Mouse (Mus musculus) cerebellum, adult 2 months (tissue): Measurements from ENCODE around the gene 0610012G03Rik. TPM values are rescaled to one million over a fixed set of nuclear protein-coding genes. Genes with fewer than 3 reads are reported as not detected.

Experiments used
- DNase-seq, 2 experiments: peaks; one replicate each; pipeline ENCODE4 v3.0.0; 2021
- H3K27ac ChIP-seq: fragments of 200-500 bp; 2 replicates; pipeline ENCODE4 v1.5.1; 2012; ENCODE audit warnings: low read length, control low read depth, inconsistent platforms; ENCODE audit not compliant: insufficient read depth
- H3K27me3 ChIP-seq: fragments of 200-500 bp; 2 replicates; pipeline ENCODE4 v1.6.1; 2012; ENCODE audit warnings: inconsistent platforms, mild to moderate bottlenecking, low read length, moderate library complexity; ENCODE audit not compliant: control insufficient read depth, insufficient read depth
- H3K4me1 ChIP-seq: fragments of 200-500 bp; 2 replicates; pipeline ENCODE4 v1.6.1; 2011; ENCODE audit warnings: low read length; ENCODE audit not compliant: control insufficient read depth, insufficient read depth
- H3K4me3 ChIP-seq: fragments of 200-500 bp; replicated peaks from 2 replicates; pipeline ENCODE3; 2011; ENCODE audit warnings: mild to moderate bottlenecking, low read depth, low read length, control low read depth; ENCODE audit not compliant: insufficient read depth
- CTCF ChIP-seq: fragments of 200-500 bp; IDR thresholded peaks from 2 replicates; pipeline ENCODE4 v1.5.1; 2011; ENCODE audit warnings: low read depth, mild to moderate bottlenecking, control low read depth, low read length, moderate library complexity, borderline replicate concordance; ENCODE audit not compliant: insufficient read depth
- POLR2A ChIP-seq: fragments of 200-500 bp; IDR thresholded peaks from 2 replicates; pipeline ENCODE4 v1.6.1; 2011; ENCODE audit warnings: low read length, control low read depth, borderline replicate concordance; ENCODE audit not compliant: insufficient read depth
- WGBS: fragments of 180-500 bp; shearing (Covaris S2); methylation state at CpG from one replicate; pipeline ENCODE4 v1.1.7; 2018; 5-methylcytosine and 5-hydroxymethylcytosine counted together
- polyA plus RNA-seq: library from polyadenylated mRNA; depleted of rRNA; stranded (reverse); fragments of >200 nt; gene quantifications from 2 replicates; pipeline ENCODE4 v1.2.3, GENCODE M21; 2012

0610012G03Rik gene
- polyA plus RNA-seq, 1 experiment = 66.2 TPM

DNA sequence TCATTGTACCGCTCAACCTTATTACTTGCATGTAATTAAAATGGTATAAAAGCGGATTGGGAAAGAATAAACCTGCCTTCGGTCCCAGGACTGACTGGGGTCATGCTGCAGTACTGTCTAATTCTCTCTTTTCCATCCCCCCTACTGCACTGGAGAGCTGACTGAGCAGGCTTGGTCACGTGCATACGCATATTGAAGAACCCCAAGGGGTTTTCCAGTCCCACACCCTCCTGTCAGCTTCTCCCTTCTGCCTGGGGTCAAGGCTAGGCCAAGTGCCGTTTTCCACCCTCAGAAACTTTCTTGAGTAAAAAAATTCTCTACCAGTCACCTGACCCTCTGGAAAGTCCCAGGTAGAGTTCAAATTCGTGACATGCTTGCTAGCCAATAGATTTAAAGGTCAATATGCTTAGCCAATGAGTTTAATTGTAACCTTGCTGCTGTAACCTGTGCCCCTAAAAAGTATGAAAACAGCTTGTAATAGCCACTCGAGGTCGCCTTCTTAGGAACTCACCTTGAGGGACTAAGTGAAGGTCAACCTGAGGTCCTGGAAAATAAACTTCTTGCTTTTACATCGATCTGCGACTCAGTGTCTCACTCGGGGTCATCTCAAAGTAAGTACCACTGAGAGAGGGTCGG lies 21.6 kb downstream of the 0610012G03Rik start:
- Histone ChIP-seq H3K4me3 (no peak overlapping the region), H3K4me1 (no peaks in the 10 kb centered on the region), H3K27me3 (no peaks in the 10 kb centered on the region), H3K27ac (no peak overlapping the region)
- WGBS = 85% methylated on average over 13 of the region's 13 CpGs
- TF ChIP-seq POLR2A (no peak), CTCF (no peak)
- DNase-seq = no peak

DNA sequence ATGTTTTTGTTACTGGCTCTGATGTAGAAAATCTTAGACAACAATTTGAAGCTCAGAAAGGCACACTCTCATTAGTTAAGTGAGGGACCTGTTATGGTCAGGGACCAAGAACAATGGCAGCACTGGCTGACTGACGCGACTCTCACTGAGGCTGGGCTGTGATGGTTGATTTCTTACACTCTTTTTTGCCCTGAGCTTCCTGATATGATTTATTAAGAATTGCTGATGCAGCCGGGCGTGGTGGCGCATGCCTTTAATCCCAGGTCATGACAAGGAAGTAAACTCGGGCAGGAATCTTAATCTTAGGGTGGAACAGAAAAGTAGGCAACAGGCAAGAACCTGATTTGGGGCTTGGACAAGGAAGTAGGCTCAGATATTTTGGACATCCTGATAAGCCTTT lies 22.2 kb downstream of the 0610012G03Rik start:
- DNase-seq = no peak
- Histone ChIP-seq H3K4me3 (no peak overlapping the region), H3K27me3 (no peaks in the 10 kb centered on the region), H3K27ac (no peak overlapping the region), H3K4me1 (no peaks in the 10 kb centered on the region)
- 79% methylated on average over 6 of the region's 6 CpGs for WGBS
- TF ChIP-seq POLR2A (no peak), CTCF (no peak)

DNA sequence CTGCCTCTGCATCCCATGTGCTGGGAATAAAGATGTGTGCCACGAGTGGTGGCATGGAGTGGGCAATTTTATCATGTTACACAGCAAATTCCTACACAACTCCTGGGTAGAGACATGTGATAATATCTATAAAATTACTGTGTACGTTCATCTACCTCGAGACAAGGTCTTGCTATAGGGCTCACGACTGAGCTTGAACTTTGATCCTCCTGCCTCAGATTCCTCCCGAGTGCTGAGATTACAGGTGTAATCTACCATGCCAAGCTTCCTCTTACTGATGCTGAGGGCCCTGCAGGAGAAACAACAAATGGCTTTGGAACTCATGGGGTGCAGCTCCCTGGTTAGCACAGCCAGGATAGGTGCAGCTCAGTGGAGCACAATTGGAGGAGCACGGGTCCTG lies 23.9 kb downstream of the 0610012G03Rik start:
- Histone ChIP-seq H3K27me3 (no peaks in the 10 kb centered on the region), H3K4me1 (no peaks in the 10 kb centered on the region), H3K27ac (no peak overlapping the region), H3K4me3 (no peak overlapping the region)
- TF ChIP-seq CTCF (no peak), POLR2A (no peak)
- DNase-seq = no peak
- 91% methylated on average over 6 of the region's 6 CpGs for WGBS

DNA sequence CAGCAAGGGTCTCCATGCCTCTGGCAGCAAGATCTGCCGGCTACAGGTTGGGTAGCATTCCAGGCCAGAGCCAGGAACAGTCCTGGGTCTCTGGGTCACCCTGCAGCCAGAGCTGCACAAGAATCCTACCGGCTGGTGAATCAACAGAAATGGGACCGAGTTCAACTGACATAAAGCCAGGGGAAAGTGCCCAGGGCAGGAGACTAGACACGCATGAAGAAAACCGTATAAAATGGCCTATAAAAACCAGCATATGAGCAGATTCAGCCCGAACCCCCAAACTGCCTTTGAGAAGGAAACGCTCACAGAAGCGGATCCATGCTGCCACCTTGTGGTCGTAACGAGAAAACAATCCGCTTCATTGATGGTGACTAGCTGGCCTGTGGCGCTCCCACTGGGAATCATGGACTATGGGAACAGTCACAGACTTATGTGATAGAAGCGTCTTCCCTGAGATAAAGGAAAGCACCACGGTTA lies 30.0 kb downstream of the 0610012G03Rik start:
- TF ChIP-seq POLR2A (no peak), CTCF (peak; percentile 94)
- 2% methylated on average over 14 of the region's 14 CpGs for WGBS
- Histone ChIP-seq H3K27ac (no peak overlapping the region), H3K27me3 (no peaks in the 10 kb centered on the region), H3K4me3 (no peak overlapping the region), H3K4me1 (0 out of 2 replicates have a peak, but pooled peaks cover 3% of the 10 kb centered on the region)
- DNase-seq = peak; percentile 85 to 90

DNA sequence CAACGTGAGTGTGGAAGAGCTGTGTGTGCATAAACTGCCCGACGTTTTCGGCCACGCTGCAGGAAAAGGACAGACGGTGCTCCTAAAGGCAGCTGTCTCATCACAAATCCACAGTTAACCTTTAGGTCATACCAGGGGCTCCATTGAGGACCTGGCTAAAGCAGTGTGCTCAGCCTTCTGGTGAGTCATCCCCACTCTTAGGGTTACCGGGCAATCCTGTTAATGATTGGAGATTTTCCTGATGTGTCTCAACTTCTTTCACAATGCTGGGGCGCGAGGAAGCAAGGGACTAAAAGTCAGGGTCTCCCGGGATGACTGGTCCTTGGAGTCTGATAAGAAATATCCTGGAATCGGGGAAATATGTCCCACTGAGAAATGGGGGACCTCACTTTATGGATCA lies 30.5 kb downstream of the 0610012G03Rik start:
- Histone ChIP-seq H3K27me3 (no peaks in the 10 kb centered on the region), H3K4me1 (0 out of 2 replicates have a peak, but pooled peaks cover 3% of the 10 kb centered on the region), H3K27ac (no peak overlapping the region), H3K4me3 (no peak overlapping the region)
- 88% methylated on average over 11 of the region's 11 CpGs for WGBS
- DNase-seq = no peak
- no peak for TF ChIP-seq CTCF
- TF ChIP-seq POLR2A = no peak

DNA sequence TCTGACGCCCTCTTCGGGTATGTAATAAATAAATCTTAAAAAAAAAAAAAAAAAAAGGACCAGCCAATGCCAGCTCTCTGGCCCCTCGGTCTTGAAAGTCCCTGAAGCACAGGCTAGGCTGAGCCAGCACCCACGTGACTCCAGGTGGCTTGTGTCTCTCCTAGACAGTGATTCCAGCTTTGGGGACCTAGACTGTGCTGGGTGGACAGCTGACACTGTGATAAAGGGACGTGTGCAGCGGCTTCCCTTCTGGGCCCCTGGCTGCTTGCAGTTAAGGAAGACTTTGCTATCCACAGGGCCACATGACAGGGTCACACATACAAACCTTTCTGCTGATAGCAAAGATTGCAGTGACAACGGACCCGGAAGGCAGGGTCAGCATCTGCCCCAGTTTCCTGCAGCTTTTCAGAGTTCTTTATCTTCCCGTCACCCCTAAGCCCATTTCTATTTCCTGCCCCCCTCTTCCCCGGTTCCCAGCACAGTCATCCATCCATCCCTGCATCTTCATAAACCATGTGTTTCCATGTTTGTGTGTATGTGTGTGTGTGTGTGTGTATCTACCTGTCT lies 37.9 kb downstream of the 0610012G03Rik start:
- 80% methylated on average over 10 of the region's 10 CpGs for WGBS
- Histone ChIP-seq H3K4me3 (no peak overlapping the region), H3K27ac (no peak overlapping the region), H3K4me1 (peaks cover 3% of the 10 kb centered on the region; the same call in 1 of the 2 replicates), H3K27me3 (no peaks in the 10 kb centered on the region)
- TF ChIP-seq CTCF = no peak
- TF ChIP-seq POLR2A = no peak
- DNase-seq = no peak

DNA sequence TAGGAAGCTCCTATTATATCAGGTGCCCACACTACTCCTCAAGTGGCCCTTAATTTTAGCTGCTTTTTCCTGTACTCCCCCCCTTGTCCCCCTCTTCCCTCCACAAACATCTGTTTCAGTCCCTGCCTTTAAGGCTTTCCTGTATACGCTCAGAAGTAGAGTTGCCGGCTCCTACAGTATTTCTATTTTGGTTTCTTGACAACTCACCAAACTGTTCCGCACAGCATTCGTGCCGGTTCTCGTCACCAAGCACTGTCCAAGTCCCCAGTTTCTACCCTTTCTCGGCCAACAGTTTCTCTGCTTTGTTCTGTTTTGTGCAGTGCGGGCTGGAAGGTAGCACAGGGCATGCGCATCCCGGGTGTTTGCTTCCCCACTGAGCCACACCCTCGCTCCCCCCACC lies 39.3 kb downstream of the 0610012G03Rik start:
- peaks cover 3% of the 10 kb centered on the region; the same call in 1 of the 2 replicates for H3K4me1 ChIP-seq
- WGBS = 69% methylated on average over 11 of the region's 11 CpGs
- no peak for DNase-seq
- H3K27me3 ChIP-seq = no peaks in the 10 kb centered on the region
- TF ChIP-seq POLR2A (no peak), CTCF (no peak)
- no peak overlapping the region for H3K27ac ChIP-seq
- no peak overlapping the region for H3K4me3 ChIP-seq

DNA sequence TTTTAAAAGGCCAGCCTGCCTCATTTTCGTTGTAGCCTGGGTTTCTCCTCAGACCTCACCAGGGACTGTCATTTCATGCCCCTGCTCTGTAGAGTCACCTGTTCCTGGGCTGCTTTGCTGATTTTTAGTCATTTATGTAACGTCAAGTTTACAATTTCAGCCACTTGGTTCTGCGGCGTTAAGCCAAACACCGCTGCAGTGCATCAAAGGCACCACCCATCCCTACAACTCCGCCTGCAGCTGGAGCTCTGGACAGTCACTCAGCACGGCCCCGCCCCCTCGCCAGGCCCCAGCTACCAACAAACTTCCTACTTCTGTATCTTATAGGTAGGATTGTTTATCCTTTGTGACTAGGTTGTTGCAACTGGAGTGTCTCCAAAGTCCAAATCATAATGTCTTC lies 41.4 kb downstream of the 0610012G03Rik start:
- no peak for TF ChIP-seq CTCF
- TF ChIP-seq POLR2A = no peak
- Histone ChIP-seq H3K4me3 (no peak overlapping the region), H3K27ac (no peak overlapping the region), H3K4me1 (peaks cover 3% of the 10 kb centered on the region; the same call in 1 of the 2 replicates), H3K27me3 (no peaks in the 10 kb centered on the region)
- WGBS = 50% methylated on average over 9 of the region's 9 CpGs
- no peak for DNase-seq
